Mouse (Mus musculus) ES-E14 (cell line): ENCODE results near the gene Slc9a9. TPM values are rescaled to one million over a fixed set of nuclear protein-coding genes. Genes with fewer than 3 reads are reported as not detected.

ENCODE experiments used
- DNase-seq: peaks from one replicate; pipeline ENCODE4 v3.0.0-alpha.2; 2013; ENCODE audit warnings: low read depth, low spot score
- H3K27ac ChIP-seq: 2 replicates; pipeline ENCODE4 v1.5.1; 2012; ENCODE audit warnings: low read depth, mild to moderate bottlenecking, low read length, moderate library complexity, mixed read lengths; ENCODE audit not compliant: poor library complexity, insufficient read depth, severe bottlenecking
- H3K36me3 ChIP-seq: 2 replicates; pipeline ENCODE4 v1.6.1; 2012; ENCODE audit warnings: mild to moderate bottlenecking, low read length, moderate library complexity, mixed read lengths; ENCODE audit not compliant: control insufficient read depth, poor library complexity, insufficient read depth, severe bottlenecking
- H3K4me1 ChIP-seq, 2 experiments: fragments of 150-350 bp in 1 of 2; sonication (generic) in 1 of 2; 2 replicates each; pipeline ENCODE4 v1.6.1; 2012; ENCODE audit warnings: low read length in 2 of 2, mild to moderate bottlenecking in 1 of 2, mixed read lengths in 1 of 2; ENCODE audit not compliant: control insufficient read depth in 2 of 2, insufficient read depth in 2 of 2, poor library complexity in 1 of 2
- H3K4me3 ChIP-seq, 2 experiments: fragments of 150-350 bp in 1 of 2; sonication (generic) in 1 of 2; 2 replicates each; pipeline ENCODE4 v1.5.1; 2012; ENCODE audit warnings: low read length in 2 of 2, low read depth in 1 of 2, mild to moderate bottlenecking in 1 of 2, mixed read lengths in 1 of 2; ENCODE audit not compliant: insufficient read depth in 1 of 2, poor library complexity in 1 of 2, severe bottlenecking in 1 of 2
- H3K9ac ChIP-seq: 2 replicates; pipeline ENCODE4 v1.6.1; 2012; ENCODE audit warnings: low read depth, mild to moderate bottlenecking, low read length, mixed read lengths; ENCODE audit not compliant: poor library complexity, insufficient read depth, severe bottlenecking
- H3K9me3 ChIP-seq: fragments of 150-350 bp; sonication (generic); 2 replicates; pipeline ENCODE4 v1.6.1; 2012; ENCODE audit warnings: low read depth, mild to moderate bottlenecking, low read length; ENCODE audit not compliant: control insufficient read depth, insufficient read depth
- CHD2 ChIP-seq: IDR thresholded peaks from 2 replicates; pipeline ENCODE4 v1.6.1; 2014; ENCODE audit warnings: mild to moderate bottlenecking, low read depth, low read length, inconsistent platforms
- HCFC1 ChIP-seq: IDR thresholded peaks from 2 replicates; pipeline ENCODE4 v1.6.1; 2012; ENCODE audit warnings: low read length, inconsistent platforms, borderline replicate concordance; ENCODE audit not compliant: insufficient read depth
- MAFK ChIP-seq: IDR thresholded peaks from 2 replicates; pipeline ENCODE4 v1.6.1; 2014; ENCODE audit warnings: mild to moderate bottlenecking, low read depth, low read length, inconsistent platforms; ENCODE audit not compliant: insufficient read depth
- ZC3H11A ChIP-seq: IDR thresholded peaks from 2 replicates; pipeline ENCODE4 v1.6.1; 2012; ENCODE audit warnings: low read depth, mild to moderate bottlenecking, inconsistent platforms, low read length, borderline replicate concordance
- ZNF384 ChIP-seq: IDR thresholded peaks from 2 replicates; pipeline ENCODE4 v1.6.1; 2012; ENCODE audit warnings: low read depth, low read length, inconsistent platforms
- in situ Hi-C, 2 experiments: fragments of 600-800 bp; cut with MboI; formaldehyde crosslinking; loops; one replicate each; pipeline ENCODE4 v1.15.1; 2025; ENCODE audit warnings: low sequenced_read_pairs in 2 of 2, inconsistent platforms in 1 of 2; ENCODE audit not compliant: unreplicated experiment in 2 of 2
- total RNA-seq: library from RNA; depleted of rRNA; stranded (reverse); fragments of 300-350 nt; gene quantifications from 2 replicates; pipeline ENCODE4 v1.2.3, GENCODE M21; 2012; rRNA removed

The Slc9a9 gene
- 0.13 and 0.16 TPM in 2 replicates for total RNA-seq

DNA sequence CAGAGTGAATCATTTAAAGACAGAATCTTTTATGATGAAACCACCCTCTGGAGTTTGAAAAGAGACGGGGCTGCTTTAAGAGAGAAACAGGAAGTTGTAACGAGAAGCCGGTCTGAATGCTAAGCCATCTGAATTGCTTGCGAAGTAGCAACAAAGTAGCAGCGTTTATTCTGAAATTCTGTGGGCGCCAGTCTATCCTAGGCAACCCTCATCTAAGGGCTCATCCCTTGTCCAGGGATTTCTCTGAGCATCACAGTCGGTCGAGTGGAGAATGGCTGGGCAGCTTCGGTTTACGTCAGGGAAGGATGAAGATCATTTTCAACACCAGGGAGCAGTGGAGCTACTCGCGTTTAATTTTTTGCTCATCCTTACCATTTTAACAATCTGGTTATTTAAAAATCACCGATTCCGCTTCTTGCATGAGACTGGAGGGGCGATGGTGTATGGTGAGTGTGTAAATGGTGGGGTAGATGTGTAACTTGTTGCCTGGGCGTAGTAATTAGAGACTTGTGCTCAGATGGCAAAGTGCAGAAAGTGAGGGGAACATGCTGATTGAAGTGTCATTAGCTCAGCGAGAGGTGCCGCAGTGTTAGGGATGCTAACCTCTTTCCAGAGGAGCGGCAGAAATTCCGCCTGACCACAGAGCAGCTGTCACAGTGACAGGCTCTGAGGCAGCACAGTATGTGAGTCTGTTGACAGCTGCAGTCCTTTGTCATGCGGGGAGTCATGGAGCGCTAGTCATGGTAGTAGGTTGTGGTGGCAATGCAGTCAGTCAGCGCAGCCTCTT, at the start of gene Slc9a9:
Gene Slc9a9 (plus strand): TSS at position 119 of the 787 bp plus-strand sequence.
- in situ Hi-C loops: no loop called here

GRCm38 (mm10) chr9:94620342-94620741, 49.4 kb upstream of the Slc9a9 start:
- Histone ChIP-seq H3K9ac (no peak overlapping the region), H3K36me3 (no peaks in the 10 kb centered on the region), H3K4me3 (no peak overlapping the region), H3K9me3 (no peaks in the 10 kb centered on the region), H3K27ac (no peak overlapping the region), H3K4me1 (no peaks in the 10 kb centered on the region)
- TF ChIP-seq ZNF384 (no peak), MAFK (no peak), HCFC1 (no peak), ZC3H11A (no peak), CHD2 (no peak)
- in situ Hi-C loops: no loop called here
- no peak for DNase-seq

More for the DNA sequence above, at the start of gene Slc9a9:
- Histone ChIP-seq H3K9ac (no peak within 1 kb of the TSS), H3K4me1 (peaks cover 0 to 16% of the 10 kb centered on the region in 2 experiments; a peak in 1 of 4 replicates), H3K9me3 (no peaks in the 10 kb centered on the region), H3K36me3 (no peaks in the 10 kb centered on the region), H3K4me3 (no peak within 1 kb of the TSS), H3K27ac (no peak within 1 kb of the TSS)
- DNase-seq: no peak
- no peak for TF ChIP-seq CHD2
- no peak for TF ChIP-seq ZC3H11A
- no peak for TF ChIP-seq HCFC1
- no peak for TF ChIP-seq MAFK
- no peak for TF ChIP-seq ZNF384

DNA sequence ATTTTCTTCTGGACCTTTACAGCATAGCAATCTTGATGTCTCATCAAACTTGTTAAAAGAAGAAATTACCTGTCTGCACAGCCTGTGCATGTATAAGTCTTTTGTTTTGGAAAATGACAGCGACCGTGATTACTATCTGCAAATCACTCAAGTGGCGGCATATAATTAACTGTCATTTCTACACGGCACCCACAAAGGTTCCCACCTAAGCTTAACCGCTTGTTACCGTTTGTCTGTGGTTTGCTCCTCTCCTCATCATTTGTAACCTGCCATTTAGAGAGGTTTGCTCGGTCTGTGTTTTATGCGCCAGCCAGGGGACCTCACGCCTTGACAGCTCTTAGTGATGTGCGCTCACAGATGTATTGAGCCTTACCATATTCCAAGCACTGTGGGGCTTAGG, 48.9 kb upstream of the Slc9a9 start:
- TF ChIP-seq ZC3H11A: no peak
- TF ChIP-seq ZNF384: no peak
- TF ChIP-seq HCFC1: no peak
- no peak for TF ChIP-seq CHD2
- TF ChIP-seq MAFK: no peak
- Histone ChIP-seq H3K4me3 (no peak overlapping the region), H3K27ac (no peak overlapping the region), H3K36me3 (no peaks in the 10 kb centered on the region), H3K4me1 (no peaks in the 10 kb centered on the region), H3K9me3 (no peaks in the 10 kb centered on the region), H3K9ac (no peak overlapping the region)
- in situ Hi-C loops: no loop called here
- no peak for DNase-seq

GRCm38 (mm10) chr9:94621902-94622301, 47.8 kb upstream of the Slc9a9 start:
- Histone ChIP-seq H3K9me3 (no peaks in the 10 kb centered on the region), H3K36me3 (no peaks in the 10 kb centered on the region), H3K27ac (no peak overlapping the region), H3K9ac (no peak overlapping the region), H3K4me1 (no peaks in the 10 kb centered on the region), H3K4me3 (no peak overlapping the region)
- no peak for DNase-seq
- in situ Hi-C loops: no loop called here
- TF ChIP-seq MAFK (no peak), CHD2 (no peak), ZNF384 (no peak), ZC3H11A (no peak), HCFC1 (no peak)
